Mouse (Mus musculus): ENCODE data around the gene Pacs2. TPM values are rescaled to one million over a fixed set of nuclear protein-coding genes. Genes with fewer than 3 reads are reported as not detected.

Pacs2 gene
- polyA plus RNA-seq, 1 experiment from 2014 or later = 19.0 TPM

DNA sequence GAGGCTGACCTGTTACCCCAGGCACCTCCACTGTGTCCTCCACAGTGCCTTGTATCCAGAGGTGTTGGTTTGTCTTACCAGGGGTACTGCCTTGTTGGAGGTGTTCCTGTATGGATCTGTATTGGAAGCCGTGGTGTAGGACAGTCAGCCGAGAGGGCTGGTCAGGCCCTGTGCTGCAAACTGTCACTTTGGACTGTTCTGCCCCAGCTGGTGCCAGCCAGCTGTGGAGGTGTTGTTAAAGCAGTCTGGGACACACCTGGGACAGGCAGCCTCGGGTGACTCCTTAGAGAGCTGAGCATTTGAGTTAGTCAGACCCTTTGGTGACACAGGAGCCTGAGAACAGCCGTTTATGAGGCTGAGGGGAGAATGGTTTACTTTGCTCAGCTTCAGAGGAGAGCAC lies 15.7 kb downstream of the Pacs2 start:
- no peaks in the 10 kb centered on the region for H3K9me3 ChIP-seq
- no peak for ATAC-seq (ENCODE audit: insufficient number of reproducible peaks, insufficient read depth, low FRiP score, low TSS enrichment)
- no peak overlapping the region for H3K9ac ChIP-seq
- H3K4me2 ChIP-seq (replicated peaks) = no peak overlapping the region
- no peaks in the 10 kb centered on the region for H3K27me3 ChIP-seq
- H3K36me3 ChIP-seq = peaks cover 13% of the 10 kb centered on the region
- no peak overlapping the region for H3K4me3 ChIP-seq
- H3K27ac ChIP-seq = no peak overlapping the region
- 69% methylated on average over 4 of the region's 4 CpGs for WGBS
- H3K4me1 ChIP-seq = 0 out of 2 replicates have a peak, but pooled peaks cover 6% of the 10 kb centered on the region

GRCm38 (mm10) chr12:113030993-113031392 lies 16.7 kb downstream of the Pacs2 start:
- 87% methylated on average over 9 of the region's 9 CpGs for WGBS

DNA sequence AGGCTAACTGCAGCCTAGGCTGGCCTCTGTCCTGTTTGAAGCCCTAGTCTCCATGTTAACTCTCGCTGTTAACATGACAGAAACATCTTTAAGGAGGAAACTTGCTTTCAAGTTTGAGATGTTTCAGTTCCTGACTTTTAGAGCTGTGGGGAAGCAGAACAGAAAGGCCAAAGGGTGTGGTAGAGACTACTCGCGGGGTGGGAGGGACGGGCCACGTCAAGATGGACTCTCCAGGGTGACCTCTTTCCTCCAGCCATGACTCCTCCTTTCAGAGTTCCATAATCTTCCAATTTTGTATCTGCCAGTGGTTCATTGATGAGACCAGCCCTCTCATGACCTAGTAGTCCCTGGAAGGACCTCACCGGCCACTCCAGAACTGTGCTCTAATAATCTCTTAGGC lies 17.1 kb downstream of the Pacs2 start:
- Histone ChIP-seq H3K9me3 (no peaks in the 10 kb centered on the region), H3K36me3 (0 out of 2 replicates have a peak, but pooled peaks cover 3% of the 10 kb centered on the region), H3K27ac (no peak overlapping the region), H3K4me3 (no peak overlapping the region), H3K4me2 (replicated peaks) (no peak overlapping the region), H3K27me3 (no peaks in the 10 kb centered on the region), H3K4me1 (0 out of 2 replicates have a peak, but pooled peaks cover 6% of the 10 kb centered on the region), H3K9ac (no peak overlapping the region)
- ATAC-seq (ENCODE audit: insufficient number of reproducible peaks, insufficient read depth, low FRiP score, low TSS enrichment) = no peak
- WGBS = 95% methylated on average over 6 of the region's 6 CpGs

More at GRCm38 (mm10) chr12:113030993-113031392, 16.7 kb downstream of the Pacs2 start:
- no peak overlapping the region for H3K9ac ChIP-seq
- no peak overlapping the region for H3K4me3 ChIP-seq
- no peaks in the 10 kb centered on the region for H3K9me3 ChIP-seq
- no peak for ATAC-seq (ENCODE audit: insufficient number of reproducible peaks, insufficient read depth, low FRiP score, low TSS enrichment)
- H3K27me3 ChIP-seq = no peaks in the 10 kb centered on the region
- H3K4me1 ChIP-seq = 0 out of 2 replicates have a peak, but pooled peaks cover 6% of the 10 kb centered on the region
- peaks cover 3% of the 10 kb centered on the region; the same call in 1 of the 2 replicates for H3K36me3 ChIP-seq
- no peak overlapping the region for H3K27ac ChIP-seq
- no peak overlapping the region for H3K4me2 ChIP-seq (replicated peaks)

- no peak overlapping the region for H3K27ac ChIP-seq
- 68% methylated on average over 11 of the region's 11 CpGs for WGBS
- H3K4me3 ChIP-seq = no peak overlapping the region
- H3K36me3 ChIP-seq = 0 out of 2 replicates have a peak, but pooled peaks cover 3% of the 10 kb centered on the region
- H3K4me2 ChIP-seq (replicated peaks) = no peak overlapping the region
- 0 out of 2 replicates have a peak, but pooled peaks cover 6% of the 10 kb centered on the region for H3K4me1 ChIP-seq
- H3K9ac ChIP-seq = no peak overlapping the region
- no peak for ATAC-seq (ENCODE audit: insufficient number of reproducible peaks, insufficient read depth, low FRiP score, low TSS enrichment)
- no peaks in the 10 kb centered on the region for H3K27me3 ChIP-seq
- no peaks in the 10 kb centered on the region for H3K9me3 ChIP-seq
These were observed 18.3 kb downstream of the Pacs2 start for GRCm38 (mm10) chr12:113032296-113033250.

- Histone ChIP-seq H3K9ac (no peak overlapping the region), H3K9me3 (no peaks in the 10 kb centered on the region), H3K4me1 (0 out of 2 replicates have a peak, but pooled peaks cover 6% of the 10 kb centered on the region), H3K27me3 (no peaks in the 10 kb centered on the region), H3K36me3 (no peaks in the 10 kb centered on the region), H3K4me2 (replicated peaks) (no peak overlapping the region), H3K27ac (no peak overlapping the region), H3K4me3 (no peak overlapping the region)
- 90% methylated on average over 2 of the region's 2 CpGs for WGBS
- no peak for ATAC-seq (ENCODE audit: insufficient number of reproducible peaks, insufficient read depth, low FRiP score, low TSS enrichment)
These were observed 20.8 kb downstream of the Pacs2 start for GRCm38 (mm10) chr12:113035093-113035492.

GRCm38 (mm10) chr12:113036996-113037395 lies 22.7 kb downstream of the Pacs2 start:
- Histone ChIP-seq H3K27me3 (no peaks in the 10 kb centered on the region), H3K27ac (no peak overlapping the region), H3K4me1 (0 out of 2 replicates have a peak, but pooled peaks cover 12% of the 10 kb centered on the region), H3K36me3 (no peaks in the 10 kb centered on the region), H3K4me2 (replicated peaks) (no peak overlapping the region), H3K9ac (no peak overlapping the region), H3K9me3 (no peaks in the 10 kb centered on the region), H3K4me3 (no peak overlapping the region)
- 86% methylated on average over 4 of the region's 4 CpGs for WGBS
- ATAC-seq (ENCODE audit: insufficient number of reproducible peaks, insufficient read depth, low FRiP score, low TSS enrichment) = no peak

DNA sequence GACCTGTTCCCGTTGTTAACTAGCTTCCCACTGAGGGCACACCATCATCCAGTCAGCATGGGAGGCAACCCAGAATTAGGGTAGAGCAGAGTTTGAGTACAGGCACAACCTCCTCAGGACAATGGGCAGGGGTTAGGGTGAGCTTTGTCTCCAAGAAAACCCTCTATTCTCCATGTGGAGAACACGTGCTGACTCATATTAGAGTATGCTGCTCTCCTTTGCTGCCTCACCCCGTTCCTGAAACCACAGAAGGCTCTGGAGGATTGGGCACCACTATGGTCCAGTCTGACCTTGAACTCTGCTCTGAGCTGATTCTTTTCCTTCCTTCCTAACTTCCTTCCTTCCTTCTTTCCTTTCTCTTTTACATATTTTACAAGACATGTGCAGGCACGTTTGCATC lies 24.1 kb downstream of the Pacs2 start:
- 88% methylated on average over 4 of the region's 4 CpGs for WGBS
- no peaks in the 10 kb centered on the region for H3K36me3 ChIP-seq
- no peak overlapping the region for H3K9ac ChIP-seq
- H3K4me2 ChIP-seq (replicated peaks) = no peak overlapping the region
- peaks cover 10% of the 10 kb centered on the region; the same call in 1 of the 2 replicates for H3K4me1 ChIP-seq
- H3K9me3 ChIP-seq = no peaks in the 10 kb centered on the region
- H3K27me3 ChIP-seq = no peaks in the 10 kb centered on the region
- no peak for ATAC-seq (ENCODE audit: insufficient number of reproducible peaks, insufficient read depth, low FRiP score, low TSS enrichment)
- no peak overlapping the region for H3K27ac ChIP-seq
- no peak overlapping the region for H3K4me3 ChIP-seq

GRCm38 (mm10) chr12:113041481-113042439 lies 27.5 kb downstream of the Pacs2 start:
- H3K9me3 ChIP-seq = no peaks in the 10 kb centered on the region
- peaks cover 10% of the 10 kb centered on the region; the same call in 1 of the 2 replicates for H3K4me1 ChIP-seq
- no peaks in the 10 kb centered on the region for H3K27me3 ChIP-seq
- no peak for ATAC-seq (ENCODE audit: insufficient number of reproducible peaks, insufficient read depth, low FRiP score, low TSS enrichment)
- H3K36me3 ChIP-seq = peaks cover 13% of the 10 kb centered on the region
- no peak overlapping the region for H3K9ac ChIP-seq
- no peak overlapping the region for H3K27ac ChIP-seq
- WGBS = 78% methylated on average over 15 of the region's 15 CpGs
- H3K4me2 ChIP-seq (replicated peaks) = no peak overlapping the region
- H3K4me3 ChIP-seq = no peak overlapping the region

DNA sequence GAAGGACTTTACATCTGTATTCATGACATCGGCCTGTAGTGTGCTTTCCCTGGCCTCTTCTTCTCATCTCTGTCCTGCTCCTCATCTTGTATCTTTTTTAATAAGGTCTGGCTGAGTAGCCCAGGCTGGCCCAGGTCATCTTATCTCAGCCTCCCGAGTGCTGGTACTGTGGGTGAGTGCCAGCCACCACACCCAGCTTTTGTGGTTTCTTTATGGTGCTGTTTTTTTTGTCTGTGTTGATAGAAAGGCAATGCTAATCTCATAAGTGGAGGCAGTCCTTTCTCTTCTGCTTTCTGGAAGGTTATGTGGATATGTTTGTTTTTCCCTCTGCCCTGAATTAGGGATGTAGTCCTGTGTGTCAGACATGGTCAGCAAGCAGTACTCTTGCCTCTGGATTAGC lies 28.2 kb downstream of the Pacs2 start:
- 71% methylated on average over 2 of the region's 2 CpGs for WGBS
- Histone ChIP-seq H3K9me3 (no peaks in the 10 kb centered on the region), H3K4me3 (no peak overlapping the region), H3K27me3 (no peaks in the 10 kb centered on the region), H3K4me2 (replicated peaks) (no peak overlapping the region), H3K36me3 (peaks cover 21% of the 10 kb centered on the region), H3K9ac (no peak overlapping the region), H3K4me1 (peaks cover 10% of the 10 kb centered on the region; the same call in 1 of the 2 replicates), H3K27ac (peak overlapping the region; percentile 60; the same call in 1 of the 2 replicates)
- no peak for ATAC-seq (ENCODE audit: insufficient number of reproducible peaks, insufficient read depth, low FRiP score, low TSS enrichment)

- no peak overlapping the region for H3K27ac ChIP-seq
- H3K36me3 ChIP-seq = peaks cover 37% of the 10 kb centered on the region
- H3K4me1 ChIP-seq = peaks cover 10% of the 10 kb centered on the region; the same call in 1 of the 2 replicates
- H3K4me2 ChIP-seq (replicated peaks) = no peak overlapping the region
- no peaks in the 10 kb centered on the region for H3K9me3 ChIP-seq
- no peak for ATAC-seq (ENCODE audit: insufficient number of reproducible peaks, insufficient read depth, low FRiP score, low TSS enrichment)
- no peaks in the 10 kb centered on the region for H3K27me3 ChIP-seq
- 87% methylated on average over 3 of the region's 3 CpGs for WGBS
- H3K9ac ChIP-seq = no peak overlapping the region
- no peak overlapping the region for H3K4me3 ChIP-seq
These were observed 30.8 kb downstream of the Pacs2 start for GRCm38 (mm10) chr12:113044916-113045677.

- 90% methylated on average over 15 of the region's 15 CpGs for WGBS
- Histone ChIP-seq H3K9ac (no peak overlapping the region), H3K36me3 (peaks cover 54% of the 10 kb centered on the region), H3K27me3 (no peaks in the 10 kb centered on the region), H3K4me3 (no peak overlapping the region), H3K27ac (no peak overlapping the region), H3K9me3 (no peaks in the 10 kb centered on the region), H3K4me1 (peaks cover 18% of the 10 kb centered on the region), H3K4me2 (replicated peaks) (no peak overlapping the region)
- no peak for ATAC-seq (ENCODE audit: insufficient number of reproducible peaks, insufficient read depth, low FRiP score, low TSS enrichment)
These were observed 32.6 kb downstream of the Pacs2 start for GRCm38 (mm10) chr12:113046861-113047260.
